Mouse (Mus musculus): ENCODE results near the gene Cc2d1a.

Cc2d1a gene

DNA sequence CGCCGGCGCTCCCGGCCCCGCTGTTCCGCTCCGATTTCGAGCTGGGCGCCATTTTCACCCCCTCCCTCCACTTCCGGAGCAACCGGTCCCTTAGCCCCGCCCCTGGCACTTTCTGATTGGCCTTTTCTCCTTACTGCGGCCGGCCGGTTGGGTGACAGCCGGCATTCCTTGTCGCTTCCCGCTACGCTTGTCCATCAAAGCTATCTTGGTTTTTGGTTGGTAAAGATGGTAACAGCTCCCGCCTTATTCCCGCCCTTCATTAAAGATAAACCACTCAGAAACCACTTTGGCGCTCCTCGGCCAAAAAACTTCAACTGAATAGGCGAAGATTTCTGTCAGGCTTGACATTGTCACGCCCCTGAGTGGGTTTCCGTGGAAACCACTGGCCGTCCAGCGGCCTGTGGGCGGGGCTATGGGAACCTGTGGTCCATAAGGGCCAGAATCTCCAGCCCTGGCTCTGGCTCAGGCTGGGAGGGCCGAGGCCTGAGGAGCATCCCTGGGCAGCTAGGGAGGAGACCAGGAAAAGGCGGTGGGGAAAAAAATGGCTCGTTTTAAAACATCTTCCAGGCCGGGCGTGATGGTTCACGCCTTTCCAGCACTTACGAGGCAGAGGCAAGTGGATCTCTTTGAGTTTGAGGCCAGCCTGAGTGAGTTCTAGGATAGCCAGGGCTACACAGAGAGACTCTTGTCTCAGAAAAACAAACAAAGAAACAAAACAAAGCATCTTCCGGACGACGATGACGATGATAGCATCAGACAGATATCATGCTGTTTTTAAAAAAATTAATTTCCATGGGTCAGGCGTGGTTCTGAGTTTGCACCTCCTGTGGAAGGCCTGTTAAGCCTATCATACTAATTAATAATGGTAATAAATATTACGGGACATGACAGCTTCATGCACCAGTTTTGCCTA lies 42.8 kb downstream of the Cc2d1a start, which contains the start of gene Dcaf15:
TSS of gene Dcaf15 (minus strand) at position 72 of the 913 bp plus-strand sequence.
- peak; percentile 94 to 98 for DNase-seq (ENCODE audit: low spot score in 2 of 2)

DNA sequence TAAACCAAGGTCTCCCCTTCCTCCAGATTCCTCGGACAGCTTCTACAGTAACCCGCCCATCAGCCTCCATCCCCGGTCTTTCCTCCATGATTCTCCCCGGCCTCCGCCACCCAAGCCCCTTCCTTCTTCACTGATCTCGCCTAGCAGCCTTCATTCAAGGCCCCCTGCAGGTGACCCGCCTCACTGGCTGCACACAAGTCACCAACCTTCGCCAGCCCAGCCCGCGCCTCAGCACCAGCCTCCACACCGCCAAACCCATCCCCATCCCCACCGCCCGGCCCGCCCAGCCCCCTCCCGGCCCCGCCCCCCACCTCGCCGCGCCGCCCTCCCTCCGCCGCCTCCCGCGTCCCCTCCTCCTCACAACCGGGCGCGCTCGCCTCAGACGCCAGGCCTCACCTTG lies 43.5 kb downstream of the Cc2d1a start:
- peak; percentile 59 to 73 for DNase-seq (ENCODE audit: low spot score in 2 of 2)

DNA sequence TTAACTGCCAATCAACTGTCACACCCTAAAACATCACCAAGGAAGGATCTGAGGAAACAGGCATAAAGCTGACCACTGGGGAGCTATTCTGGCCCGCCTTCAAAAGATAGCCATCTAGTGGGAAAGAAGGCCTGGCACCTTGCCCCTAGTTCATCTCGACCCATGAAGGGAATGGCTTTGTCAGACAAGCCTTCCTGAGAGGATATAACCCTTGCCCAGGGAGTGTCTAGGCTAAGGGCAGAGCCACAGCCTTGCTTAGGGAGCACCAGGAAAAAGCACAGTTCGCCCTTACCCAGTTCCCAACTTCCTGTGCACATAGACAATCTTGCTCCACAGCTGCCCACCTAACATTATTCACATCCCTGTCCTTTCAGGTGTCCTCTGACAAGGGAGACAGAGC lies 44.1 kb downstream of the Cc2d1a start:
- no peak for DNase-seq (ENCODE audit: low spot score in 2 of 2)

DNA sequence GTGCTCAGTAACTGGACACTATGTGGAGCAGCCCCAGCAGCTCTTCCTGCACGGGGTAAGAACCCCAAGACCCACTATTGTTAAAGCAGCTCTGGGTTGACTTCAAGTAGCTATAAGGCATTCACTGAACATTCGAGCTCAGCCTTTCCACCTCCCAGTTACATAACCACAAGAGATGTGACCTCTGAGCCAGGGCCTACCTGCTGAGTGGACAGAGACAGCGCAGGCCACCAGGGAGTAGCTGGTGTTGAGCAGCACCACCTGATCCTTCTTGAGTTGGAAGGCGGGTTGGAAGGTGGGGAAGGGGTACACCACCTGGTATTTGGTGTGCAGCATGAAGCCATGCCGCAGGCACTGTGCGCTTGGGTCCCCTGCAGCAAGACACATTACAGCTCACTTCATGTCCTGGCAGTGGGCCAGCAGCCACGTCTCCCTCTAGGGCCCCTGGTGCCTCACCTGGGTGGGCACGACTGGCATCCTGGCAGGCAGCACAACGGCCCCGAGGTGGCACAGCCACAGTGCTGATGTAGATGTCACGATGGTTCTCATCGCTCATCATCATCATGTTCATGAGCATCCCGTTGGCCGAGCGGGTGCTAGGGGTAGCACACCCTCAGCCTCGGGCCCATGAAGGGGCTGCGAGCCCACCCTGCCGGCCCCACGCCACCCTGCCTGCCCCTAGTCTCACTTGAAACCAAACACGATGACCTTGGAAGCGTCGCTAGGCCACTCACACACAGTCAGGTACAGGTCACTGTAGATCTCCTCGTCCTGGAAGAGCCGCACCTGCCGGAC lies 46.1 kb downstream of the Cc2d1a start:
- no peak for DNase-seq (ENCODE audit: low spot score in 2 of 2)

DNA sequence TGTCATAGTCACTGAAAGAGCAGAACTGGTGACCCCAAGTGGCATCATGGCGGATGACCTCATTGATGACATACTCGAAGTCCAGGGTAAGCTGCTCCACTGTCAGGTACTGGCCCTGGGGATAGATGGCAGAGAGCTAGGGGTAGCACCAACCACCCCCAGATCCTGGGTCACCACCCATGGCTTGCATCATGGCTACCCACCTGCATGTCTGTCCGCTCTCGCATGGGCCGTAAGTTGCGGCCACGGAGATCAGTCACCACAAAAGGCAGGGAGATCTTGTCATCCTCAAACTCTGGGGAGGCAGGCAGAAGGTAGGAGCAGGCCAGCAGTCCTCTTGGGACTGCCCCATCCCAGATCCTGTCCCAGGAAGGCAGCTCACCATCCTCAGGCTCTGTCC lies 49.4 kb downstream of the Cc2d1a start:
- no peak for DNase-seq (ENCODE audit: low spot score in 2 of 2)

DNA sequence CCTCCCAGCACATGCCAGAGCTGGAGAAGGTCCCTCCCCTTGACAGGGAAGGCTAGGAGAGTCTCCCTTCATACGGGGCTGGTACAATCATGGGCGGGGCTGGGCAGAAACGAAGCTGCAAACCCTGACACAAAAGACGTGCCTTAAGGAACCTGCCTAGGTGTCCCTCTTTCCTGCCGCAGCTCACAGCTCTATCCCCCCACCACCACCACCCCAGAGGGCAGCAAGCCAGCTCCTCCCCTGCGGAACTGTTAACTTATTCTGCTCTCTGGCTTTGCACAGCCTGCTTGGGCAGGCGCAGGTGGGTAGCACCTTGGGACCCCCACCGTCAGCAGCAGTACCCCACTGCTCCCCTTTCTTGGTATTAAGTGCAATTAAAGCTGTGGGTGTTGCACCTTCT lies 51.7 kb downstream of the Cc2d1a start:
- DNase-seq (ENCODE audit: low spot score in 2 of 2), result no peak

DNA sequence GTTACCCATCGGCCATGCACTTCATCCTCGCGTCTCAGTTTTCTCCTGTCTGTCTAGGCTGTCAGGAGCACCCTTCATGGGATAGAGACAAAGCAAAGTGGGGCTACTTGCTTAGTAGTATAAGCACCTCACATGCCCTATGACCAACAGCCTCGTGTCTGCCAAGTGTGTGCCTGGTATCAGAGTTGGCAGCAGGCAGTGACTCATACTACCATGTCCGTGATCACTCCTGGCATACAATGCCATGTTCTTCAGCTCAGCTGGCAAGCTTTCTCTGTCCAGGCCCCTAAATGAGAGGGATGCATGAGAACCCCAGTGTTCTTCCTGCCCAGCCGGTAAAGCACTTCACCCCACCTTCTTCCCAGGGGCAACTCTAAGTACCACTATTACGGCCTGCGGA lies 57.2 kb downstream of the Cc2d1a start:
- no peak for DNase-seq (ENCODE audit: low spot score in 2 of 2)

DNA sequence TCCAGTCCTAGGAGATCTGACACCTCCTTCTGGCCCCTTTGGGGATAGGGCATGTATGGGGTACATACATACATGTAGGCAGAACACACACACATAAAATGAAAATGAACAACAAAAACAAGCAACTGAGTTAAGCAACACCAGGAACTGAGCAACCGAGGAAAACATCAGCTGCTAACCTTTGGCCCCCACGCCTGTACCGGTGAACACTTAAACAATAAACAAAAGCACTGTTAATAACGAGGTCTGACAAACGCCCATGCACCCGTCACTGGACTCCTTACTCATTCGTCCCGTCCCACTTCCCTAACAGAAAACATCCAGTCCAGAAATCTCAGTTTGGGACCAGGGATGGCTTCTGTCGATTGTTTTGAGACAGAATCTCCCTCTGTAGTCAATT lies 58.5 kb downstream of the Cc2d1a start:
- DNase-seq (ENCODE audit: low spot score in 2 of 2), result no peak

DNA sequence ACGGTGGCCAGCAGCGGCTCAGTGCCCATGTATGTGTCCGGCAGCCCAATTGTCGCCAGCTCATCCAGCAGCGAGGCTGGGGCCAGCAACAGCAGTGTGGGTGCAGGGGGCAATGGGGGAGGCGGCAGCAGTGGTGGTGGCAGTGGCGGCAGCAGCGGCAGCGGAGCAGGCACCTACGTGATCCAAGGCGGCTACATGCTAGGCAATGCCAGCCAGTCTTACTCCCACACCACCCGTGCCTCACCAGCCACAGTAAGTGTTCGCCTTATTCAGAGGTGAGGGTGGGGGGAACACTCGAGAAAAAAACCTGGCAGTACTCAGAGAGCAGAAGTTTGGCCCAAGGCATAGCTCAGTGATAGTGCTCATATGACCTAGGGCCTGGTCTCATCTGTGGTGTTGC lies 59.9 kb downstream of the Cc2d1a start:
- DNase-seq (ENCODE audit: low spot score in 2 of 2), result no peak

DNA sequence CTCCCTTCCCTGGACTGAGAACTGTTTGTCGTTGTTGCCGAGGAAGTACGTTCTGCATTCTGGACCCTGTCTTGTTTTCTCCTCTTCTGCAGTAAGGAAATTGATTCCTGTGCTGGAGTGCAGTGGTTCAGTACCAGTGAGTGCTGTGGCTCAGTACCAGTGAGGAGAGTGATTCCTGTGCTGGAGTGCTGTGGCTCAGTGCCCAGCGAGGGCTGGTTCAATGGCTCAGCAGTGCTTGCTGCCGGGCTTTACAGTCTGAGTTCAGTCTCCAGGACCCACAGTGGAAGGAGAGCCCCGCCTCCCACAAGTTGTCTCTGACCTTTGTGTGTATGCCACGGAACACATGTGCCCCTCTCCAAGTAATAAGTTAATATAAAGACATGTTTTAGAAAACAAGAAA lies 60.6 kb downstream of the Cc2d1a start:
- no peak for DNase-seq (ENCODE audit: low spot score in 2 of 2)

DNA sequence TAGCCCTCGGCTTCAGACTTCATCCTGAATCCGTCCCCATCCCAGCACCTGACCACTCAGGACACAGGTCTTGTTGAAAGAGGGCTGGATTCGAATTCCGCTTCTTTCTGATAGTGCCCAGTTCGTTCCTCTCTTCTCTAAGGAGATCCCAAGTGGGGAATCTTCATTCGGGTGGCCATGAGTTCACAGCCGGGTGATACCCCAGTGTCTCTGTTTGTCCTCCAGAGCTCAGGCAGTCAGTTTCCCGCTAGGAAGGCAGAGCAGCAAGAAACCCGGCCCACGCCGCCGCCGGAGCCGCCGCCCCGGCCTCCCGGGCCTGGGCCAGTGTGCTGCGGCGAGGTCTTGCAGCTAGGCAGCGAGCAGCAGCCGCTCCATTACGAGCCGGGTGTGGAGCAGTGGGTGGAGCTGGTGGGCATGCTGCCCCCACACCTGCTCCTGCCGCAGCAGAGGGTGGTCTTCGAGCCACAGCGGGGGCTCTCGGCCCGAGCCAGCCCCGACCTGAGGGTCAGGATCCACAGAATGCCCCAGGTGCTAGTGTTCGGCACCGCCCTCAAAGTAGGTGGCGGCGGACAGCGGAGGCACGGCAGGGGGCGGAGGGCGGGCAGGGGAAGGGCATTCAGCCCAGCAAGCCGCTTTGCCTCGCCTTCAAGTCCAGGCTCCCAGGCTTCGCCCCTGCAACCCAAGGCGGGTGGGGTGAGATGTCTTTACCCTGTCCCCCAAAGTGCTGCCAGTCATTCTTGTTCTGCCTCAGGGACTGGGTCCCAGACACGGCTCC lies 63.2 kb downstream of the Cc2d1a start:
- no peak for DNase-seq (ENCODE audit: low spot score in 2 of 2)

DNA sequence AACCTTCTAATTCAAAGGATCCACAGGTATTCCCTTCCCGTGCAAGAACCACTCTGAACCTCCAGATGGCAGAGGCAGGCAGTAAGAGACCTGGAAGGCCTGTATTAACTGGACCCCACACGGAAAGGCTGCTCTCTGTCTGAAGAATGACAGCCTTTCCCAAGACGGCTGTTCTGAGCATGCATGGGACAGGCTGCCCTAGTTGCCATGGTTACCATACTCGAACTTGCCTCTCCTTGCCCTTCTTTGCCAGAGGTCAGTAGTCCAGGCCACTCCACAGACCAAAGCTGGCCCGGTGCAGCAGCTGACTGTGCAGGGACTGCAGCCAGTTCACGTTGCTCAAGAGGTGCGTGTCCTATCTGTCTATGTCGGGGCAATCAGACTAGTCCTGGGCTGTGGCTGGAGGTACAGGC lies 63.9 kb downstream of the Cc2d1a start:
- no peak for DNase-seq (ENCODE audit: low spot score in 2 of 2)

All from cerebellum, postnatal 4 days (tissue).